Mouse (Mus musculus) neural tube, embryonic 11.5 days (tissue): Measurements from ENCODE around the gene Fam43a. TPM values are rescaled to one million over a fixed set of nuclear protein-coding genes. Genes with fewer than 3 reads are reported as not detected.

Source experiments
- ATAC-seq: fragments of 200-750 bp; cut with Nextera tagmentation; 2 replicates; pipeline ENCODE4 v1.8.0; 2017; ENCODE audit warnings: moderate number of reproducible peaks, mild to moderate bottlenecking, moderate TSS enrichment, moderate library complexity; ENCODE audit not compliant: insufficient read depth, low FRiP score, low TSS enrichment
- DNase-seq: peaks from one replicate; pipeline ENCODE4 v3.0.0-alpha.2; 2015; ENCODE audit warnings: low spot score
- H3K27ac ChIP-seq: fragments of 300-500 bp; sonication (generic); 2 replicates; pipeline ENCODE4 v1.5.1; 2014; ENCODE audit warnings: low read depth, mild to moderate bottlenecking, low read length
- H3K27me3 ChIP-seq: fragments of 300-500 bp; sonication (generic); 2 replicates; pipeline ENCODE4 v1.6.1; 2014; ENCODE audit warnings: mild to moderate bottlenecking, low read length, mixed read lengths; ENCODE audit not compliant: control insufficient read depth, insufficient read depth
- H3K36me3 ChIP-seq: fragments of 300-500 bp; sonication (generic); 2 replicates; pipeline ENCODE4 v1.6.1; 2014; ENCODE audit warnings: mild to moderate bottlenecking, low read length, moderate library complexity, mixed read lengths; ENCODE audit not compliant: control insufficient read depth, insufficient read depth
- H3K4me1 ChIP-seq: fragments of 300-500 bp; sonication (generic); 2 replicates; pipeline ENCODE4 v1.6.1; 2014; ENCODE audit warnings: low read length, mixed read lengths; ENCODE audit not compliant: control insufficient read depth, insufficient read depth
- H3K4me2 ChIP-seq: fragments of 300-500 bp; sonication (generic); 2 replicates; pipeline ENCODE4 v1.6.1; 2014; ENCODE audit warnings: low read depth, mild to moderate bottlenecking, moderate library complexity
- H3K4me3 ChIP-seq: fragments of 300-500 bp; sonication (generic); 2 replicates; pipeline ENCODE4 v1.5.1; 2014; ENCODE audit warnings: low read depth, low read length
- H3K9ac ChIP-seq: fragments of 300-500 bp; sonication (generic); 2 replicates; pipeline ENCODE4 v1.6.1; 2014; ENCODE audit warnings: mild to moderate bottlenecking, low read length
- H3K9me3 ChIP-seq: fragments of 300-500 bp; sonication (generic); 2 replicates; pipeline ENCODE4 v1.6.1; 2016; ENCODE audit warnings: low read length; ENCODE audit not compliant: control insufficient read depth
- WGBS: fragments of 180-500 bp; shearing (Covaris S2); extraction: QIAGEN DNeasy Blood & Tissue Kit; methylation state at CpG from one replicate; pipeline ENCODE4 v1.1.7; 2014; 5-methylcytosine and 5-hydroxymethylcytosine counted together
- polyA plus RNA-seq: library from polyadenylated mRNA; unstranded; fragments of >200 nt; fragmentation: Nextera tagmentation; extraction: Ambion mirVana; gene quantifications from 2 replicates; pipeline ENCODE4 v1.2.1, GENCODE M21; 2014

The Fam43a gene
- polyA plus RNA-seq, 1 experiment from 2014 or later, result 8.5 TPM

GRCm38 (mm10) chr16:30613122-30613521, 13.6 kb downstream of the Fam43a start:
- Histone ChIP-seq H3K4me1 (no peaks in the 10 kb centered on the region), H3K36me3 (no peaks in the 10 kb centered on the region), H3K9ac (no peak overlapping the region), H3K27ac (no peak overlapping the region), H3K9me3 (no peaks in the 10 kb centered on the region), H3K27me3 (no peaks in the 10 kb centered on the region), H3K4me3 (no peak overlapping the region), H3K4me2 (no peak overlapping the region)
- DNase-seq, result no peak
- no peak for ATAC-seq
- WGBS, result 77% methylated on average over 7 of the region's 7 CpGs

GRCm38 (mm10) chr16:30614122-30614521, 14.6 kb downstream of the Fam43a start:
- Histone ChIP-seq H3K4me1 (no peaks in the 10 kb centered on the region), H3K36me3 (no peaks in the 10 kb centered on the region), H3K9me3 (no peaks in the 10 kb centered on the region), H3K4me2 (no peak overlapping the region), H3K27me3 (no peaks in the 10 kb centered on the region), H3K4me3 (no peak overlapping the region), H3K27ac (no peak overlapping the region), H3K9ac (no peak overlapping the region)
- WGBS, result 7% methylated on average over 5 of the region's 5 CpGs
- no peak for ATAC-seq
- no peak for DNase-seq

GRCm38 (mm10) chr16:30614705-30615317, 15.3 kb downstream of the Fam43a start:
- Histone ChIP-seq H3K4me1 (no peaks in the 10 kb centered on the region), H3K27ac (no peak overlapping the region), H3K9me3 (no peaks in the 10 kb centered on the region), H3K27me3 (no peaks in the 10 kb centered on the region), H3K36me3 (no peaks in the 10 kb centered on the region), H3K9ac (no peak overlapping the region), H3K4me2 (no peak overlapping the region), H3K4me3 (no peak overlapping the region)
- WGBS, result 14% methylated on average over 6 of the region's 6 CpGs
- no peak for DNase-seq
- no peak for ATAC-seq

GRCm38 (mm10) chr16:30616281-30616680, 16.8 kb downstream of the Fam43a start:
- WGBS, result 82% methylated on average over 3 of the region's 3 CpGs
- no peaks in the 10 kb centered on the region for H3K27me3 ChIP-seq
- H3K27ac ChIP-seq, result no peak overlapping the region
- H3K9me3 ChIP-seq, result no peaks in the 10 kb centered on the region
- no peak overlapping the region for H3K4me2 ChIP-seq
- DNase-seq (no peak), ATAC-seq (no peak)
- H3K9ac ChIP-seq, result no peak overlapping the region
- H3K36me3 ChIP-seq, result no peaks in the 10 kb centered on the region
- no peaks in the 10 kb centered on the region for H3K4me1 ChIP-seq
- H3K4me3 ChIP-seq, result no peak overlapping the region

GRCm38 (mm10) chr16:30623645-30624044, 24.1 kb downstream of the Fam43a start:
- WGBS, result 89% methylated on average over 7 of the region's 7 CpGs

GRCm38 (mm10) chr16:30624640-30625039, 25.1 kb downstream of the Fam43a start:
- WGBS, result 67% methylated on average over 2 of the region's 2 CpGs
- no peak overlapping the region for H3K27ac ChIP-seq
- no peak for DNase-seq
- no peak overlapping the region for H3K9ac ChIP-seq
- H3K36me3 ChIP-seq, result no peaks in the 10 kb centered on the region
- no peaks in the 10 kb centered on the region for H3K9me3 ChIP-seq
- no peaks in the 10 kb centered on the region for H3K4me1 ChIP-seq
- no peaks in the 10 kb centered on the region for H3K27me3 ChIP-seq
- H3K4me3 ChIP-seq, result no peak overlapping the region
- ATAC-seq, result no peak
- no peak overlapping the region for H3K4me2 ChIP-seq

More at GRCm38 (mm10) chr16:30623645-30624044, 24.1 kb downstream of the Fam43a start:
- no peaks in the 10 kb centered on the region for H3K4me1 ChIP-seq
- no peak overlapping the region for H3K4me3 ChIP-seq
- DNase-seq, result no peak
- H3K9ac ChIP-seq, result no peak overlapping the region
- H3K9me3 ChIP-seq, result no peaks in the 10 kb centered on the region
- H3K27ac ChIP-seq, result no peak overlapping the region
- no peaks in the 10 kb centered on the region for H3K27me3 ChIP-seq
- H3K36me3 ChIP-seq, result no peaks in the 10 kb centered on the region
- no peak overlapping the region for H3K4me2 ChIP-seq
- ATAC-seq, result no peak

GRCm38 (mm10) chr16:30627586-30628337, 28.2 kb downstream of the Fam43a start:
- Histone ChIP-seq H3K9ac (no peak overlapping the region), H3K9me3 (no peaks in the 10 kb centered on the region), H3K27me3 (no peaks in the 10 kb centered on the region), H3K4me2 (no peak overlapping the region), H3K4me1 (no peaks in the 10 kb centered on the region), H3K27ac (no peak overlapping the region), H3K36me3 (no peaks in the 10 kb centered on the region), H3K4me3 (no peak overlapping the region)
- DNase-seq (no peak), ATAC-seq (no peak)
- WGBS, result 74% methylated on average over 11 of the region's 11 CpGs

- Histone ChIP-seq H3K4me3 (no peak overlapping the region), H3K9me3 (no peaks in the 10 kb centered on the region), H3K27me3 (no peaks in the 10 kb centered on the region), H3K9ac (no peak overlapping the region), H3K4me1 (no peaks in the 10 kb centered on the region), H3K36me3 (no peaks in the 10 kb centered on the region), H3K4me2 (no peak overlapping the region), H3K27ac (no peak overlapping the region)
- DNase-seq, result no peak
- no peak for ATAC-seq
- WGBS, result 78% methylated on average over 6 of the region's 6 CpGs
Measured at GRCm38 (mm10) chr16:30628401-30628800, 28.9 kb downstream of the Fam43a start.

- WGBS, result 85% methylated on average over 5 of the region's 5 CpGs
- Histone ChIP-seq H3K4me1 (no peaks in the 10 kb centered on the region), H3K4me2 (no peak overlapping the region), H3K9ac (no peak overlapping the region), H3K4me3 (no peak overlapping the region), H3K27ac (no peak overlapping the region), H3K36me3 (no peaks in the 10 kb centered on the region), H3K9me3 (no peaks in the 10 kb centered on the region), H3K27me3 (no peaks in the 10 kb centered on the region)
- no peak for ATAC-seq
- no peak for DNase-seq
Measured at GRCm38 (mm10) chr16:30629509-30629908, 30.0 kb downstream of the Fam43a start.
